Mouse (Mus musculus): ENCODE data around the gene Spag9. TPM values are rescaled to one million over a fixed set of nuclear protein-coding genes. Genes with fewer than 3 reads are reported as not detected.

Gene Spag9
- polyA plus RNA-seq, 1 experiment from 2014 or later: 36.2 TPM

- H3K27me3 ChIP-seq (ENCODE audit: control insufficient read depth, insufficient read depth, low read length): no peaks in the 10 kb centered on the region
- peaks cover 4% of the 10 kb centered on the region; the same call in 1 of the 2 replicates for H3K4me1 ChIP-seq (ENCODE audit: control insufficient read depth, insufficient read depth, low read length)
- peaks cover 30% of the 10 kb centered on the region for H3K36me3 ChIP-seq (ENCODE audit: control insufficient read depth, insufficient read depth)
- no peak overlapping the region for H3K9ac ChIP-seq (ENCODE audit: low read length)
- no peak overlapping the region for H3K4me2 ChIP-seq (ENCODE audit: low read depth, low read length)
- H3K9me3 ChIP-seq (replicated peaks; ENCODE audit: control insufficient read depth, low read length): no peaks in the 10 kb centered on the region
- WGBS: 93% methylated on average over 5 of the region's 5 CpGs
- H3K4me3 ChIP-seq (ENCODE audit: low read length): no peak overlapping the region
- no peak for ATAC-seq (replicated peaks; ENCODE audit: extremely low read depth, insufficient read depth, low FRiP score)
- no peak overlapping the region for H3K27ac ChIP-seq (ENCODE audit: low read length)
These were observed 119.5 kb downstream of the Spag9 start for GRCm38 (mm10) chr11:94115408-94115807.

DNA sequence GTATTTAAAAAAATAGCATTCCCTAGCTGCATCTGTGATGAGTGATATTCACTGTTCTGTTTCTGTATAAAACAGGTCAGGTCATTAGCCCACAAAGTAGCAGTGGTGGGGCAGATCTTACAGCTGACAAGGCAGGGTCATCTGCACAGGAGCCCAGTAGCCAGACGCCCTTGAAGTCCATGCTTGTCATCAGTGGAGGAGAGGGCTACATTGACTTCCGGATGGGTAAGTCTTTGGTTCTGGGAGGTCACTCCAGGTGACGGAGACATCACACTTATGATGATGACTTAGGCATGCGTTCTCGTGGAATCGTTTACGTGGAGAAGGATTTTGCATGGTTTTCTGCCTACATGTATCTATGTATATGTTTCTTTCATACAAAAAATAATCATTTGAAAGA lies 120.8 kb downstream of the Spag9 start:
- ATAC-seq (replicated peaks; ENCODE audit: extremely low read depth, insufficient read depth, low FRiP score): no peak
- Histone ChIP-seq H3K4me3 (ENCODE audit: low read length) (no peak overlapping the region), H3K27ac (ENCODE audit: low read length) (no peak overlapping the region), H3K4me2 (ENCODE audit: low read depth, low read length) (no peak overlapping the region), H3K27me3 (ENCODE audit: control insufficient read depth, insufficient read depth, low read length) (no peaks in the 10 kb centered on the region), H3K9ac (ENCODE audit: low read length) (no peak overlapping the region), H3K9me3 (replicated peaks; ENCODE audit: control insufficient read depth, low read length) (no peaks in the 10 kb centered on the region), H3K4me1 (ENCODE audit: control insufficient read depth, insufficient read depth, low read length) (peaks cover 4% of the 10 kb centered on the region; the same call in 1 of the 2 replicates), H3K36me3 (ENCODE audit: control insufficient read depth, insufficient read depth) (peaks cover 34% of the 10 kb centered on the region)
- 93% methylated on average over 7 of the region's 7 CpGs for WGBS

DNA sequence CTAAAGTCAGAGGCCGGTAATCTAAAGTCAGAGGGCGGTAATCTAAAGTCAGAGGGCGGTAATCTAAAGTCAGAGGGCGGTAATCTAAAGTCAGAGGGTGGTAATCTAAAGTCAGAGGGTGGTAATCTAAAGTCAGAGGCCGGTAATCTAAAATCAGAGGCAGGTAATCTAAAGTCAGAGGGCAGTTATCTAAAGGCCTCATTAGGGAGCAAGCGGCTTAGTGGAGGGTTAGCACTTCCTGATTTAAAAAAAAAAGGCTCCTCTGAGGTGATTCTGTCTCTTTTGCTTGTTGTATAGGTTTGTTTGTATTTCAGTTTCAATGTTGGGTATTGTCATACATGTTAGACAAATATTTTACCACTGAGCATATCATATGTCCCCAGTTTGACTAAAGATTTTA lies 121.9 kb downstream of the Spag9 start:
- Histone ChIP-seq H3K4me3 (ENCODE audit: low read length) (no peak overlapping the region), H3K9ac (ENCODE audit: low read length) (no peak overlapping the region), H3K27ac (ENCODE audit: low read length) (no peak overlapping the region), H3K4me2 (ENCODE audit: low read depth, low read length) (no peak overlapping the region), H3K9me3 (replicated peaks; ENCODE audit: control insufficient read depth, low read length) (no peaks in the 10 kb centered on the region), H3K27me3 (ENCODE audit: control insufficient read depth, insufficient read depth, low read length) (no peaks in the 10 kb centered on the region), H3K36me3 (ENCODE audit: control insufficient read depth, insufficient read depth) (peaks cover 36% of the 10 kb centered on the region), H3K4me1 (ENCODE audit: control insufficient read depth, insufficient read depth, low read length) (peaks cover 4% of the 10 kb centered on the region; the same call in 1 of the 2 replicates)
- no peak for ATAC-seq (replicated peaks; ENCODE audit: extremely low read depth, insufficient read depth, low FRiP score)
- 89% methylated on average over 6 of the region's 6 CpGs for WGBS

GRCm38 (mm10) chr11:94118612-94119011 lies 122.7 kb downstream of the Spag9 start:
- no peaks in the 10 kb centered on the region for H3K27me3 ChIP-seq (ENCODE audit: control insufficient read depth, insufficient read depth, low read length)
- no peak overlapping the region for H3K4me2 ChIP-seq (ENCODE audit: low read depth, low read length)
- H3K27ac ChIP-seq (ENCODE audit: low read length): no peak overlapping the region
- no peak overlapping the region for H3K4me3 ChIP-seq (ENCODE audit: low read length)
- H3K9ac ChIP-seq (ENCODE audit: low read length): no peak overlapping the region
- peaks cover 4% of the 10 kb centered on the region; the same call in 1 of the 2 replicates for H3K4me1 ChIP-seq (ENCODE audit: control insufficient read depth, insufficient read depth, low read length)
- H3K9me3 ChIP-seq (replicated peaks; ENCODE audit: control insufficient read depth, low read length): no peaks in the 10 kb centered on the region
- peaks cover 34% of the 10 kb centered on the region for H3K36me3 ChIP-seq (ENCODE audit: control insufficient read depth, insufficient read depth)
- no peak for ATAC-seq (replicated peaks; ENCODE audit: extremely low read depth, insufficient read depth, low FRiP score)

DNA sequence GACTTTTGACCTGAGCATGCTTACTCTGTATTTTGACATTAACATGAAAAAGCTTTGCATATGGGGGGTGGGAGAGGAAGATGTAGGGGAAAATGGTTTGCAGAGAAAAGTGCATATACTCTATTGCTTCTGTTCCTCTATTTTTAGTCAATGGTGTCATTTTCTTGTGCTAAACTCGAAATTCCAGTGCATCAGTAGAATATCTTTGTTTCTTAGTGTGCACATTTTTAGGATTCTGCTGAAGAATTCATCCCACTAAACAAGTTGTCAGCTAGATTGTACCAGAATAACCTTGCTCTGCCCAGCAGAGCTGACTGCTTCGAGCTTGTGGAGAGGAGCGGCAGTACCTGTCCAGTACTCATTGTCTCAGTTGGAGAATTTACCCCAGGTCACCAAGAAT lies 124.8 kb downstream of the Spag9 start:
- Histone ChIP-seq H3K4me3 (ENCODE audit: low read length) (no peak overlapping the region), H3K36me3 (ENCODE audit: control insufficient read depth, insufficient read depth) (peaks cover 32% of the 10 kb centered on the region), H3K4me1 (ENCODE audit: control insufficient read depth, insufficient read depth, low read length) (no peaks in the 10 kb centered on the region), H3K27ac (ENCODE audit: low read length) (no peak overlapping the region), H3K27me3 (ENCODE audit: control insufficient read depth, insufficient read depth, low read length) (no peaks in the 10 kb centered on the region), H3K9ac (ENCODE audit: low read length) (no peak overlapping the region), H3K4me2 (ENCODE audit: low read depth, low read length) (no peak overlapping the region), H3K9me3 (replicated peaks; ENCODE audit: control insufficient read depth, low read length) (no peaks in the 10 kb centered on the region)
- WGBS: 89% methylated on average over 3 of the region's 3 CpGs
- no peak for ATAC-seq (replicated peaks; ENCODE audit: extremely low read depth, insufficient read depth, low FRiP score)

DNA sequence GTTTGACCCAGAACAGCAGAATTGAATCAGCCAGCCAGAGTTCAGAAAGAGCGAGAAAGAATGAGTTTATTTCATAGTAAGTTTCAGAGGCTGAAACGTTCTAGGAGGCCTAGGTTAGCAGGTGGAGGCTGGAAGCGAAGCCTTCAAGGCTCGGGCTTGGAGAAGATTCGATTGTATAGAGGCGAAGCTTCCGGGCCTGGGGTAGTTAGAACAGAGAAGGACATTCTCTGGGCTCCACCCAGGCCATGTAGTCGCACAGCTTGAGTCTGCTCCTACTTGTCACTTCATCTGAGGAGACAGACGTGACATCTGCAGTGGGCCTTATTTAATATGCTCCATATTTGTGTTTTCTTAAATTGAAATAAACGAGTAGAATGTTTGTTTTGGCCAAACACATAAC lies 125.6 kb downstream of the Spag9 start:
- Histone ChIP-seq H3K4me2 (ENCODE audit: low read depth, low read length) (no peak overlapping the region), H3K27ac (ENCODE audit: low read length) (no peak overlapping the region), H3K9me3 (replicated peaks; ENCODE audit: control insufficient read depth, low read length) (no peaks in the 10 kb centered on the region), H3K4me1 (ENCODE audit: control insufficient read depth, insufficient read depth, low read length) (no peaks in the 10 kb centered on the region), H3K4me3 (ENCODE audit: low read length) (no peak overlapping the region), H3K27me3 (ENCODE audit: control insufficient read depth, insufficient read depth, low read length) (no peaks in the 10 kb centered on the region), H3K36me3 (ENCODE audit: control insufficient read depth, insufficient read depth) (peaks cover 28% of the 10 kb centered on the region), H3K9ac (ENCODE audit: low read length) (no peak overlapping the region)
- ATAC-seq (replicated peaks; ENCODE audit: extremely low read depth, insufficient read depth, low FRiP score): no peak
- WGBS: 90% methylated on average over 10 of the region's 10 CpGs

DNA sequence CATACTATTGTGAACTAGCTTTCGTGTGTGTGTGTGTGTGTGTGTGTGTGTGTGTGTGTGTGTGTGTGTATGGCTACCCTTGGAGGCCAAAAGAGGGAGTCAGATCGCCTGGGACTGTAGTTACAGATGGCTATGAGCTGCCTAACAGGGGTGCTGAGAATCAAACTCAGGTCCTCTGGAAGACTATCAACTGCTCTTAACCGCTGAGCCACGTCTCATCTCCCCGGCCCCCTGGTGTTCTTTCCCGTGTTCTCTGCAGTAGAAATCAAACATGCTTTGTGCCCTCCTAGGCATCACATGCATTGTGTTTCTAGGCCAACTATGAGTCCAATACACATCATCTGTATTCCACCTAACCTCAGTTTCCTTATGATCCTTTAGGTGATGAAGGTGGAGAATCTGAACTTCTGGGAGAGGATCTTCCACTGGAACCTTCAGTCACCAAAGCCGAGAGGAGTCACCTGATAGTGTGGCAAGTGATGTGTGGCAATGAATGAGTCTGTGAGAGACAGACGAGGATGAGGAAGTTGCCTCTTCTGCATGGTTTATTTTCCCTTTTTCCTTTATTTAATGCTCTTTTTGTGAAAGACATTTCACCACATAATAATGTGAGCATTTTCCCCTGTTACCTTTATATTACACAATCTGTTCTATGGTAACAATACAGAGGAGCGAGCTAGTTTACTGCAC lies 126.6 kb downstream of the Spag9 start:
- Histone ChIP-seq H3K4me2 (ENCODE audit: low read depth, low read length) (no peak overlapping the region), H3K27ac (ENCODE audit: low read length) (no peak overlapping the region), H3K9ac (ENCODE audit: low read length) (no peak overlapping the region), H3K27me3 (ENCODE audit: control insufficient read depth, insufficient read depth, low read length) (no peaks in the 10 kb centered on the region), H3K9me3 (replicated peaks; ENCODE audit: control insufficient read depth, low read length) (no peaks in the 10 kb centered on the region), H3K4me1 (ENCODE audit: control insufficient read depth, insufficient read depth, low read length) (no peaks in the 10 kb centered on the region), H3K36me3 (ENCODE audit: control insufficient read depth, insufficient read depth) (peaks cover 24% of the 10 kb centered on the region), H3K4me3 (ENCODE audit: low read length) (no peak overlapping the region)
- ATAC-seq (replicated peaks; ENCODE audit: extremely low read depth, insufficient read depth, low FRiP score): no peak
- 89% methylated on average over 9 of the region's 9 CpGs for WGBS

DNA sequence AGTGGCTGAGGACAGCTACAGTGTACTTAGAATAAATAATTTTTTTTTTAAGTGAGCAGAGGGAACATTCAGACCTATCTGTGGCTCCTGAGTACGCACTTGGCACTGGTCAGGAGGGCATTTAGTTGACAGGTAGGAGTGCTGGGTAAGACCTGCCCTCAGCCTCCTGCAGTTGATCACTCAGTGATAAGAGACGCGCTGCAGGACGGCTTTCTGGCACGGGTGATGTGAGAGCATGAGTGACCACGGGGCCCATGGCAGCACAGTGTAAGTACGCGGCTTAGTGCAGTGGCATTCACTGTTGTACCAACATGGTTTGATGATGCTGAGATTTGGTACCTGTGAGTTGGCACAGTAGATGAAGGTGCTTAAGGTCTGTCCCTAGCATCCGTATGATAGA lies 130.8 kb downstream of the Spag9 start:
- H3K9ac ChIP-seq (ENCODE audit: low read length): no peak overlapping the region
- H3K4me2 ChIP-seq (ENCODE audit: low read depth, low read length): no peak overlapping the region
- H3K36me3 ChIP-seq (ENCODE audit: control insufficient read depth, insufficient read depth): peaks cover 18% of the 10 kb centered on the region
- no peaks in the 10 kb centered on the region for H3K27me3 ChIP-seq (ENCODE audit: control insufficient read depth, insufficient read depth, low read length)
- H3K27ac ChIP-seq (ENCODE audit: low read length): no peak overlapping the region
- no peaks in the 10 kb centered on the region for H3K9me3 ChIP-seq (replicated peaks; ENCODE audit: control insufficient read depth, low read length)
- no peak for ATAC-seq (replicated peaks; ENCODE audit: extremely low read depth, insufficient read depth, low FRiP score)
- 87% methylated on average over 9 of the region's 9 CpGs for WGBS
- peaks cover 6% of the 10 kb centered on the region for H3K4me1 ChIP-seq (ENCODE audit: control insufficient read depth, insufficient read depth, low read length)
- H3K4me3 ChIP-seq (ENCODE audit: low read length): no peak overlapping the region

GRCm38 (mm10) chr11:94127966-94128365 lies 132.1 kb downstream of the Spag9 start:
- Histone ChIP-seq H3K27me3 (ENCODE audit: control insufficient read depth, insufficient read depth, low read length) (no peaks in the 10 kb centered on the region), H3K4me3 (ENCODE audit: low read length) (no peak overlapping the region), H3K27ac (ENCODE audit: low read length) (no peak overlapping the region), H3K4me1 (ENCODE audit: control insufficient read depth, insufficient read depth, low read length) (peaks cover 6% of the 10 kb centered on the region), H3K36me3 (ENCODE audit: control insufficient read depth, insufficient read depth) (0 out of 2 replicates have a peak, but pooled peaks cover 6% of the 10 kb centered on the region), H3K4me2 (ENCODE audit: low read depth, low read length) (no peak overlapping the region), H3K9me3 (replicated peaks; ENCODE audit: control insufficient read depth, low read length) (no peaks in the 10 kb centered on the region), H3K9ac (ENCODE audit: low read length) (no peak overlapping the region)
- no peak for ATAC-seq (replicated peaks; ENCODE audit: extremely low read depth, insufficient read depth, low FRiP score)
- WGBS: 39% methylated on average over 5 of the region's 5 CpGs

Data from heart, embryonic 16.5 days (tissue).